Mouse (Mus musculus): ENCODE data around the gene Yif1b. TPM values are rescaled to one million over a fixed set of nuclear protein-coding genes. Genes with fewer than 3 reads are reported as not detected.
A peak's percentile ranks its signal among the peaks of the same experiment; 100 is the strongest.

Gene Yif1b
- polyA plus RNA-seq, 1 experiment from 2014 or later: 40.6 TPM

GRCm38 (mm10) chr7:29288079-29288478 is 50.0 kb downstream of the Yif1b start:
- H3K9ac ChIP-seq (ENCODE audit: low read depth, low read length): no peak overlapping the region
- H3K4me2 ChIP-seq (replicated peaks; ENCODE audit: low read depth): no peak overlapping the region
- no peaks in the 10 kb centered on the region for H3K9me3 ChIP-seq (ENCODE audit: control insufficient read depth)
- 0 out of 2 replicates have a peak, but pooled peaks cover 2% of the 10 kb centered on the region for H3K4me1 ChIP-seq (replicated peaks; ENCODE audit: control insufficient read depth, insufficient read depth, low read length)
- WGBS: 63% methylated on average over 2 of the region's 2 CpGs
- H3K36me3 ChIP-seq (ENCODE audit: control insufficient read depth, insufficient read depth): no peaks in the 10 kb centered on the region
- no peak for ATAC-seq
- no peak overlapping the region for H3K4me3 ChIP-seq (ENCODE audit: low read depth, low read length)
- no peak overlapping the region for H3K27ac ChIP-seq (ENCODE audit: low read depth, low read length)
- no peaks in the 10 kb centered on the region for H3K27me3 ChIP-seq (replicated peaks; ENCODE audit: control insufficient read depth, insufficient read depth, low read length)
- no peak for TF ChIP-seq CTCF (IDR thresholded peaks at IDR 0.05; ENCODE audit: low read depth)

- TF ChIP-seq CTCF (IDR thresholded peaks at IDR 0.05; ENCODE audit: low read depth): peak; percentile 87
- Histone ChIP-seq H3K36me3 (ENCODE audit: control insufficient read depth, insufficient read depth) (no peaks in the 10 kb centered on the region), H3K4me1 (replicated peaks; ENCODE audit: control insufficient read depth, insufficient read depth, low read length) (0 out of 2 replicates have a peak, but pooled peaks cover 3% of the 10 kb centered on the region), H3K4me2 (replicated peaks; ENCODE audit: low read depth) (peak within 1 kb of the TSS; percentile 90), H3K9me3 (ENCODE audit: control insufficient read depth) (no peaks in the 10 kb centered on the region), H3K9ac (ENCODE audit: low read depth, low read length) (peak within 1 kb of the TSS; percentile 50), H3K27ac (ENCODE audit: low read depth, low read length) (peak within 1 kb of the TSS; percentile 50), H3K27me3 (replicated peaks; ENCODE audit: control insufficient read depth, insufficient read depth, low read length) (no peaks in the 10 kb centered on the region), H3K4me3 (ENCODE audit: low read depth, low read length) (peak within 1 kb of the TSS; percentile 59)
- peak; percentile 39; the same call in 1 of the 2 replicates for ATAC-seq
- 1% methylated on average over 59 of the region's 59 CpGs for WGBS
Observed at GRCm38 (mm10) chr7:29288942-29289638, 51.0 kb downstream of the Yif1b start, which contains the start of gene Ppp1r14a. TSS of gene Ppp1r14a (plus strand) at chr7:29289308.

- no peaks in the 10 kb centered on the region for H3K27me3 ChIP-seq (replicated peaks; ENCODE audit: control insufficient read depth, insufficient read depth, low read length)
- TF ChIP-seq CTCF (IDR thresholded peaks at IDR 0.05; ENCODE audit: low read depth): no peak
- H3K4me3 ChIP-seq (ENCODE audit: low read depth, low read length): peak overlapping the region; percentile 59
- no peaks in the 10 kb centered on the region for H3K9me3 ChIP-seq (ENCODE audit: control insufficient read depth)
- peak overlapping the region; percentile 50; the same call in 1 of the 2 replicates for H3K27ac ChIP-seq (ENCODE audit: low read depth, low read length)
- H3K4me2 ChIP-seq (replicated peaks; ENCODE audit: low read depth): peak overlapping the region; percentile 90
- H3K4me1 ChIP-seq (replicated peaks; ENCODE audit: control insufficient read depth, insufficient read depth, low read length): 0 out of 2 replicates have a peak, but pooled peaks cover 3% of the 10 kb centered on the region
- 66% methylated on average over 6 of the region's 6 CpGs for WGBS
- no peaks in the 10 kb centered on the region for H3K36me3 ChIP-seq (ENCODE audit: control insufficient read depth, insufficient read depth)
- H3K9ac ChIP-seq (ENCODE audit: low read depth, low read length): peak overlapping the region; percentile 50
- no peak for ATAC-seq
Observed at GRCm38 (mm10) chr7:29289856-29290255, 51.7 kb downstream of the Yif1b start.

GRCm38 (mm10) chr7:29290691-29291485 is 52.8 kb downstream of the Yif1b start:
- H3K4me2 ChIP-seq (replicated peaks; ENCODE audit: low read depth): peak overlapping the region; percentile 90
- no peak for TF ChIP-seq CTCF (IDR thresholded peaks at IDR 0.05; ENCODE audit: low read depth)
- H3K9ac ChIP-seq (ENCODE audit: low read depth, low read length): no peak overlapping the region
- no peaks in the 10 kb centered on the region for H3K9me3 ChIP-seq (ENCODE audit: control insufficient read depth)
- ATAC-seq: no peak
- no peaks in the 10 kb centered on the region for H3K27me3 ChIP-seq (replicated peaks; ENCODE audit: control insufficient read depth, insufficient read depth, low read length)
- H3K4me1 ChIP-seq (replicated peaks; ENCODE audit: control insufficient read depth, insufficient read depth, low read length): 0 out of 2 replicates have a peak, but pooled peaks cover 3% of the 10 kb centered on the region
- 63% methylated on average over 11 of the region's 11 CpGs for WGBS
- H3K27ac ChIP-seq (ENCODE audit: low read depth, low read length): peak overlapping the region; percentile 50
- H3K4me3 ChIP-seq (ENCODE audit: low read depth, low read length): 0 out of 2 replicates have a peak overlapping the region, but pooled peaks have one; percentile 9
- no peaks in the 10 kb centered on the region for H3K36me3 ChIP-seq (ENCODE audit: control insufficient read depth, insufficient read depth)

GRCm38 (mm10) chr7:29291616-29292457 is 53.7 kb downstream of the Yif1b start:
- Histone ChIP-seq H3K4me3 (ENCODE audit: low read depth, low read length) (no peak overlapping the region), H3K4me2 (replicated peaks; ENCODE audit: low read depth) (peak overlapping the region; percentile 90), H3K4me1 (replicated peaks; ENCODE audit: control insufficient read depth, insufficient read depth, low read length) (0 out of 2 replicates have a peak, but pooled peaks cover 3% of the 10 kb centered on the region), H3K9me3 (ENCODE audit: control insufficient read depth) (no peaks in the 10 kb centered on the region), H3K27ac (ENCODE audit: low read depth, low read length) (peak overlapping the region; percentile 50; the same call in 1 of the 2 replicates), H3K9ac (ENCODE audit: low read depth, low read length) (no peak overlapping the region), H3K27me3 (replicated peaks; ENCODE audit: control insufficient read depth, insufficient read depth, low read length) (no peaks in the 10 kb centered on the region), H3K36me3 (ENCODE audit: control insufficient read depth, insufficient read depth) (no peaks in the 10 kb centered on the region)
- 46% methylated on average over 7 of the region's 7 CpGs for WGBS
- TF ChIP-seq CTCF (IDR thresholded peaks at IDR 0.05; ENCODE audit: low read depth): no peak
- no peak for ATAC-seq

All from intestine, postnatal 0 days (tissue).